In the genomic region with DNA sequence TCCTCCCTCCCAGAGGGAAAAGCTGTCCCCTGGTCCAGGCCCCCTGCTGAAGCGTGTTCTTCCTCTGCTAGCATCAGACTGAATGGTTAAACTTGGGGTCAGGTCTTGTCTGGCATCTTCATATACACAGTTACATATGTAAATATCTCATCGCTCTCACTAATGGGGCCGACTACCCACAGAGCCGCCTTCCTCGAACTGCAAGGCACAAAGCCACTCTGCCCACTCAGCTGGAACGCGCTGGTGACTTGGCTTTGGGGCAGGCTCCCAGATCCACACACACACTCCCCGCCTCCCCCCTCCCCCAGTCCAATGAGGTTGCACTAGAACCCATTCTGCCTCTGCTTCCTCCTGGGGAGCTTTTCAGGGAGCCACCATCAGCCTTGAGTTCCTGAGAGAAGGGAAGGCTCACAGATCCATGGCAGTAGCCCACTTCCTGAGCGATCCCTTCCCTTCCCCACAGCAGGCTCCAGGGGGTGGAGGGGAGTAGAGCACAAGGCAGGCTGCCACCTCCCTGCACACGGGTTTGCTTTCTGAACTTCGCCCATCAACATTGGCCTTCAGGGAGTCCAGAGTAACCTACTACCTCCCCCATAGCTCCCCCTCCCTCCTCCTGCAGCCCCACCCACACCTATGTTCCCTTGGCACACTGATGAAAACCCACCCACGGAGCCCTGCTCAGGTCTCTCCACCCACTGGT, we compare ENCODE assay signal across 12 mouse cellular contexts.
DNase-seq lines count a peak whose midpoint lies in the region; ATAC-seq lines count a peak whose summit lies in the region.
"Had no signal": no experiment of that assay in that cellular context is flagged by ENCODE, and none has a peak within 500 bp of the region (broad histone marks: within the 10 kb centered on the region; RNA-seq: fewer than 3 reads in every experiment).

No protein-coding gene starts in this region.

- no peaks in the 10 kb centered on the region for H3K9me3 ChIP-seq in kidney, embryonic 15.5 days (replicated peaks)
- H3K9me3 ChIP-seq in hindbrain, embryonic 11.5 days (ENCODE audit: control insufficient read depth, low read length), result no peaks in the 10 kb centered on the region
- no peaks in the 10 kb centered on the region for H3K9me3 ChIP-seq in neural tube, embryonic 15.5 days (replicated peaks)

- no peak overlapping the region for H3K4me3 ChIP-seq in kidney, embryonic 15.5 days (replicated peaks)
- H3K4me3 ChIP-seq in hindbrain, embryonic 11.5 days (ENCODE audit: low read depth, low read length), result no peak overlapping the region
- H3K4me3 ChIP-seq in neural tube, embryonic 15.5 days (replicated peaks), result no peak overlapping the region
- H3K4me3 ChIP-seq: myocyte had no signal

- no peak overlapping the region for H3K9ac ChIP-seq in kidney, embryonic 15.5 days
- no peak overlapping the region for H3K9ac ChIP-seq in hindbrain, embryonic 11.5 days (ENCODE audit: low read depth, low read length)
- no peak overlapping the region for H3K9ac ChIP-seq in neural tube, embryonic 15.5 days (replicated peaks)

- H3K27ac ChIP-seq in kidney, embryonic 15.5 days, result no peak overlapping the region
- H3K27ac ChIP-seq in hindbrain, embryonic 11.5 days (ENCODE audit: low read depth, low read length), result no peak overlapping the region
- H3K27ac ChIP-seq in neural tube, embryonic 15.5 days (replicated peaks), result no peak overlapping the region

- peak; percentile 24 for DNase-seq in embryo, embryonic 10 days (ENCODE audit: low spot score)
- DNase-seq in embryo, embryonic 11 days, result no peak
- DNase-seq in kidney, adult 18-20 months, result no peak
- DNase-seq in hindbrain, embryonic 11.5 days (ENCODE audit: low spot score), result peak; percentile 27
- DNase-seq in thymus, adult 18-20 months, result no peak
- DNase-seq: adrenal gland, adult 8-10 months; kidney, adult 8-10 months had no signal

- no peaks in the 10 kb centered on the region for H3K36me3 ChIP-seq in kidney, embryonic 15.5 days
- H3K36me3 ChIP-seq in hindbrain, embryonic 11.5 days (ENCODE audit: control insufficient read depth, insufficient read depth, low read length), result no peaks in the 10 kb centered on the region
- H3K36me3 ChIP-seq in neural tube, embryonic 15.5 days, result peaks cover 35% of the 10 kb centered on the region

- H3K4me2 ChIP-seq in kidney, embryonic 15.5 days, result no peak overlapping the region
- H3K4me2 ChIP-seq in hindbrain, embryonic 11.5 days (replicated peaks; ENCODE audit: low read depth, low read length), result no peak overlapping the region
- no peak overlapping the region for H3K4me2 ChIP-seq in neural tube, embryonic 15.5 days
- H3K4me2 ChIP-seq: liver, embryonic 11.5 days had no signal

- H3K27me3 ChIP-seq in kidney, embryonic 15.5 days, result no peaks in the 10 kb centered on the region
- no peaks in the 10 kb centered on the region for H3K27me3 ChIP-seq in hindbrain, embryonic 11.5 days (ENCODE audit: control insufficient read depth, insufficient read depth, low read length)
- no peaks in the 10 kb centered on the region for H3K27me3 ChIP-seq in neural tube, embryonic 15.5 days (replicated peaks)

- peak; percentile 40; the same call in 1 of the 2 replicates for ATAC-seq in kidney, embryonic 15.5 days (replicated peaks; ENCODE audit: low FRiP score)
- no peak for ATAC-seq in hindbrain, embryonic 11.5 days (ENCODE audit: low FRiP score)
- peak; percentile 41; the same call in 1 of the 2 replicates for ATAC-seq in neural tube, embryonic 15.5 days (ENCODE audit: low FRiP score)
- ATAC-seq in megakaryocyte, adult 5-6 weeks (ENCODE audit: poor library complexity, severe bottlenecking), result no peak

- peaks cover 6% of the 10 kb centered on the region; the same call in 1 of the 2 replicates for H3K4me1 ChIP-seq in kidney, embryonic 15.5 days
- peaks cover 5% of the 10 kb centered on the region; the same call in 1 of the 2 replicates for H3K4me1 ChIP-seq in hindbrain, embryonic 11.5 days (replicated peaks; ENCODE audit: control insufficient read depth, insufficient read depth, low read length)
- no peaks in the 10 kb centered on the region for H3K4me1 ChIP-seq in neural tube, embryonic 15.5 days

- WGBS in kidney, embryonic 15.5 days, result 45% methylated on average over 12 of the region's 12 CpGs
- WGBS in hindbrain, embryonic 11.5 days, result 29% methylated on average over 12 of the region's 12 CpGs
- 37% methylated on average over 12 of the region's 12 CpGs for WGBS in neural tube, embryonic 15.5 days

Comparison
In these comparisons a context has a peak if more than half of its experiments do, and no peak if none do; other contexts are left out.
1. DNase-seq: peak in embryo, embryonic 10 days (single experiment) and hindbrain, embryonic 11.5 days (single experiment); none in embryo, embryonic 11 days (single experiment), kidney, adult 18-20 months (single experiment) and thymus, adult 18-20 months (0 of 2).
2. ATAC-seq: peak in kidney, embryonic 15.5 days (single experiment) and neural tube, embryonic 15.5 days (single experiment); none in hindbrain, embryonic 11.5 days (single experiment) and megakaryocyte, adult 5-6 weeks (single experiment).